Mouse (Mus musculus): ENCODE measurements at regions not wholly inside any gene's neighbourhood (a gene's known extent, or its start where the extent isn't known, plus 50 kb on each side); places are given as distances from the start of the nearest gene placed in this dataset.
A peak's percentile ranks its signal among the peaks of the same experiment; 100 is the strongest.

GRCm38 (mm10) chr2:74096809-74097208 lies 185.7 kb upstream of the Atp5g3 start:
- no peak for TF ChIP-seq POLR2A (IDR thresholded peaks at IDR 0.05; ENCODE audit: borderline replicate concordance, extremely low read depth, low read depth, low read length)
- TF ChIP-seq CTCF (IDR thresholded peaks at IDR 0.05; ENCODE audit: insufficient read depth, low read length): no peak
- H3K4me1 ChIP-seq (ENCODE audit: control insufficient read depth, insufficient read depth, low read length): no peaks in the 10 kb centered on the region
- H3K4me3 ChIP-seq (replicated peaks; ENCODE audit: extremely low read depth, low read depth, low read length): no peak overlapping the region
- 66% methylated on average over 2 of the region's 2 CpGs for WGBS
- no peak for DNase-seq

- WGBS: 68% methylated on average over 7 of the region's 7 CpGs
- TF ChIP-seq POLR2A (IDR thresholded peaks at IDR 0.05; ENCODE audit: borderline replicate concordance, extremely low read depth, low read depth, low read length) (no peak), CTCF (IDR thresholded peaks at IDR 0.05; ENCODE audit: insufficient read depth, low read length) (no peak)
- no peak for DNase-seq
- H3K4me1 ChIP-seq (ENCODE audit: control insufficient read depth, insufficient read depth, low read length): no peaks in the 10 kb centered on the region
- H3K4me3 ChIP-seq (replicated peaks; ENCODE audit: extremely low read depth, low read depth, low read length): no peak overlapping the region
Observed at GRCm38 (mm10) chr2:74093494-74093893, 182.4 kb upstream of the Atp5g3 start.

- Histone ChIP-seq H3K4me1 (ENCODE audit: control insufficient read depth, insufficient read depth, low read length) (no peaks in the 10 kb centered on the region), H3K4me3 (replicated peaks; ENCODE audit: extremely low read depth, low read depth, low read length) (no peak overlapping the region)
- TF ChIP-seq POLR2A (IDR thresholded peaks at IDR 0.05; ENCODE audit: borderline replicate concordance, extremely low read depth, low read depth, low read length): no peak
- no peak for TF ChIP-seq CTCF (IDR thresholded peaks at IDR 0.05; ENCODE audit: insufficient read depth, low read length)
- DNase-seq: no peak
- 48% methylated on average over 3 of the region's 3 CpGs for WGBS
Observed at GRCm38 (mm10) chr2:74087375-74087774, 176.2 kb upstream of the Atp5g3 start.

GRCm38 (mm10) chr2:74084971-74085370 lies 173.8 kb upstream of the Atp5g3 start:
- no peak for TF ChIP-seq CTCF (IDR thresholded peaks at IDR 0.05; ENCODE audit: insufficient read depth, low read length)
- TF ChIP-seq POLR2A (IDR thresholded peaks at IDR 0.05; ENCODE audit: borderline replicate concordance, extremely low read depth, low read depth, low read length): no peak
- WGBS: 54% methylated on average over 6 of the region's 6 CpGs
- H3K4me1 ChIP-seq (ENCODE audit: control insufficient read depth, insufficient read depth, low read length): no peaks in the 10 kb centered on the region
- DNase-seq: no peak
- H3K4me3 ChIP-seq (replicated peaks; ENCODE audit: extremely low read depth, low read depth, low read length): no peak overlapping the region

- no peak overlapping the region for H3K4me3 ChIP-seq (replicated peaks; ENCODE audit: extremely low read depth, low read depth, low read length)
- H3K4me1 ChIP-seq (ENCODE audit: control insufficient read depth, insufficient read depth, low read length): no peaks in the 10 kb centered on the region
- no peak for DNase-seq
- TF ChIP-seq CTCF (IDR thresholded peaks at IDR 0.05; ENCODE audit: insufficient read depth, low read length): no peak
- TF ChIP-seq POLR2A (IDR thresholded peaks at IDR 0.05; ENCODE audit: borderline replicate concordance, extremely low read depth, low read depth, low read length): no peak
- WGBS: 43% methylated on average over 4 of the region's 4 CpGs
Observed at GRCm38 (mm10) chr2:74076774-74077173, 165.6 kb upstream of the Atp5g3 start.

GRCm38 (mm10) chr2:74075566-74075965 lies 164.4 kb upstream of the Atp5g3 start:
- WGBS: 91% methylated on average over 1 of the region's 1 CpGs
- H3K4me3 ChIP-seq (replicated peaks; ENCODE audit: extremely low read depth, low read depth, low read length): no peak overlapping the region
- TF ChIP-seq CTCF (IDR thresholded peaks at IDR 0.05; ENCODE audit: insufficient read depth, low read length): no peak
- DNase-seq: no peak
- H3K4me1 ChIP-seq (ENCODE audit: control insufficient read depth, insufficient read depth, low read length): no peaks in the 10 kb centered on the region

- DNase-seq: no peak
- WGBS: 89% methylated on average over 1 of the region's 1 CpGs
- H3K4me1 ChIP-seq (ENCODE audit: control insufficient read depth, insufficient read depth, low read length): no peaks in the 10 kb centered on the region
- TF ChIP-seq CTCF (IDR thresholded peaks at IDR 0.05; ENCODE audit: insufficient read depth, low read length) (no peak), POLR2A (IDR thresholded peaks at IDR 0.05; ENCODE audit: borderline replicate concordance, extremely low read depth, low read depth, low read length) (no peak)
- no peak overlapping the region for H3K4me3 ChIP-seq (replicated peaks; ENCODE audit: extremely low read depth, low read depth, low read length)
Observed at GRCm38 (mm10) chr2:74073396-74073795, 162.3 kb upstream of the Atp5g3 start.

- 5% methylated on average over 11 of the region's 11 CpGs for WGBS
- peak; percentile 38 for DNase-seq
- TF ChIP-seq POLR2A (IDR thresholded peaks at IDR 0.05; ENCODE audit: borderline replicate concordance, extremely low read depth, low read depth, low read length): no peak
- peak; percentile 53; the same call in 1 of the 2 replicates for TF ChIP-seq CTCF (IDR thresholded peaks at IDR 0.05; ENCODE audit: insufficient read depth, low read length)
- no peaks in the 10 kb centered on the region for H3K4me1 ChIP-seq (ENCODE audit: control insufficient read depth, insufficient read depth, low read length)
- H3K4me3 ChIP-seq (replicated peaks; ENCODE audit: extremely low read depth, low read depth, low read length): no peak overlapping the region
Observed at GRCm38 (mm10) chr2:74066652-74067051, 155.5 kb upstream of the Atp5g3 start.

GRCm38 (mm10) chr2:74064369-74064768 lies 153.2 kb upstream of the Atp5g3 start:
- no peak overlapping the region for H3K4me3 ChIP-seq (replicated peaks; ENCODE audit: extremely low read depth, low read depth, low read length)

GRCm38 (mm10) chr2:74063777-74064176 lies 152.7 kb upstream of the Atp5g3 start:
- no peak for TF ChIP-seq CTCF (IDR thresholded peaks at IDR 0.05; ENCODE audit: insufficient read depth, low read length)
- no peak for TF ChIP-seq POLR2A (IDR thresholded peaks at IDR 0.05; ENCODE audit: borderline replicate concordance, extremely low read depth, low read depth, low read length)
- H3K4me1 ChIP-seq (ENCODE audit: control insufficient read depth, insufficient read depth, low read length): no peaks in the 10 kb centered on the region
- 73% methylated on average over 15 of the region's 15 CpGs for WGBS
- H3K4me3 ChIP-seq (replicated peaks; ENCODE audit: extremely low read depth, low read depth, low read length): no peak overlapping the region
- DNase-seq: no peak

More at GRCm38 (mm10) chr2:74064369-74064768, 153.2 kb upstream of the Atp5g3 start:
- H3K4me1 ChIP-seq (ENCODE audit: control insufficient read depth, insufficient read depth, low read length): no peaks in the 10 kb centered on the region
- TF ChIP-seq CTCF (IDR thresholded peaks at IDR 0.05; ENCODE audit: insufficient read depth, low read length) (no peak), POLR2A (IDR thresholded peaks at IDR 0.05; ENCODE audit: borderline replicate concordance, extremely low read depth, low read depth, low read length) (no peak)
- 72% methylated on average over 9 of the region's 9 CpGs for WGBS
- DNase-seq: no peak

Data from lung, adult 2 months (tissue).